ENCODE assay signal across 16 mouse cellular contexts in genomic region chr17:49359212-49359611, GRCm38 (mm10).
A peak's percentile ranks its signal among the peaks of the same experiment; 100 is the strongest.
DNase-seq lines count a peak whose midpoint lies in the region; ATAC-seq and TF ChIP-seq lines count a peak whose summit lies in the region.
"Had no signal": no experiment of that assay in that cellular context is flagged by ENCODE, and none has a peak within 500 bp of the region (broad histone marks: within the 10 kb centered on the region; RNA-seq: fewer than 3 reads in every experiment).

No protein-coding gene starts in this region.

- no peaks in the 10 kb centered on the region for H3K4me1 ChIP-seq in liver, postnatal 0 days (ENCODE audit: insufficient read depth)
- no peaks in the 10 kb centered on the region for H3K4me1 ChIP-seq in liver, embryonic 12.5 days
- H3K4me1 ChIP-seq: embryonic facial prominence, embryonic 15.5 days; heart, embryonic 12.5 days; neural tube, embryonic 12.5 days had no signal

- peak; percentile 44 for TF ChIP-seq CTCF in gastrocnemius, adult 2 months (IDR thresholded peaks at IDR 0.05)
- peak; percentile 43 for TF ChIP-seq CTCF in liver, postnatal 0 days (IDR thresholded peaks at IDR 0.05; ENCODE audit: low read depth)

- no peak for DNase-seq in gastrocnemius, adult 2 months
- DNase-seq in gastrocnemius, adult 8-10 months (ENCODE audit: low spot score in 2 of 2), result no peak
- DNase-seq in liver, postnatal 0 days, result no peak
- peak; percentile 59 for DNase-seq in ES-CJ7 (ENCODE audit: low read depth, low spot score)
- peak; percentile 4 for DNase-seq in naive thymus-derived CD4-positive, alpha-beta T cell, adult 2 months (ENCODE audit: low read depth)
- DNase-seq in thymus, postnatal 25 days, result no peak
- no peak for DNase-seq in heart, adult 9 months (ENCODE audit: low spot score in 2 of 2)
- DNase-seq: adrenal gland, adult 8-10 months; cerebellum, adult 18-20 months; layer of hippocampus, adult 9-11 months; right cerebral cortex, postnatal 25 days had no signal

- H3K27me3 ChIP-seq in liver, postnatal 0 days (ENCODE audit: insufficient read depth, low read length), result no peaks in the 10 kb centered on the region
- no peaks in the 10 kb centered on the region for H3K27me3 ChIP-seq in liver, embryonic 12.5 days (replicated peaks)
- H3K27me3 ChIP-seq: embryonic facial prominence, embryonic 15.5 days; heart, embryonic 12.5 days; neural tube, embryonic 12.5 days had no signal

- no peaks in the 10 kb centered on the region for H3K36me3 ChIP-seq in liver, postnatal 0 days (replicated peaks; ENCODE audit: insufficient read depth, low read length)
- H3K36me3 ChIP-seq in liver, embryonic 12.5 days, result no peaks in the 10 kb centered on the region
- H3K36me3 ChIP-seq: embryonic facial prominence, embryonic 15.5 days; heart, embryonic 12.5 days; neural tube, embryonic 12.5 days had no signal

- intact Hi-C loops in gastrocnemius, adult 2 months (cut with DNase I), result no loop called here

- H3K27ac ChIP-seq in gastrocnemius, adult 2 months, result no peak overlapping the region
- H3K27ac ChIP-seq in liver, postnatal 0 days (ENCODE audit: low read depth), result no peak overlapping the region
- H3K27ac ChIP-seq in liver, embryonic 12.5 days, result no peak overlapping the region
- H3K27ac ChIP-seq: embryonic facial prominence, embryonic 15.5 days; neural tube, embryonic 12.5 days had no signal

- H3K4me2 ChIP-seq in liver, postnatal 0 days (ENCODE audit: low read depth, low read length), result no peak overlapping the region
- no peak overlapping the region for H3K4me2 ChIP-seq in liver, embryonic 12.5 days
- H3K4me2 ChIP-seq: embryonic facial prominence, embryonic 15.5 days; heart, embryonic 12.5 days; neural tube, embryonic 12.5 days had no signal

- no peak overlapping the region for H3K9ac ChIP-seq in liver, postnatal 0 days (replicated peaks)
- no peak overlapping the region for H3K9ac ChIP-seq in liver, embryonic 12.5 days
- H3K9ac ChIP-seq: embryonic facial prominence, embryonic 15.5 days; heart, embryonic 12.5 days; neural tube, embryonic 12.5 days had no signal

- peaks cover 3% of the 10 kb centered on the region; the same call in 1 of the 2 replicates for H3K9me3 ChIP-seq in liver, postnatal 0 days (ENCODE audit: low read length)
- no peaks in the 10 kb centered on the region for H3K9me3 ChIP-seq in liver, embryonic 12.5 days (replicated peaks)
- H3K9me3 ChIP-seq: embryonic facial prominence, embryonic 15.5 days; heart, embryonic 12.5 days; neural tube, embryonic 12.5 days had no signal

- ATAC-seq in liver, postnatal 0 days, result no peak
- ATAC-seq in liver, embryonic 12.5 days, result no peak
- ATAC-seq: inflammation-experienced regulatory T-cells, adult 6 months had no signal

- no peak overlapping the region for H3K4me3 ChIP-seq in gastrocnemius, adult 2 months
- no peak overlapping the region for H3K4me3 ChIP-seq in liver, postnatal 0 days (ENCODE audit: low read depth, low read length)
- H3K4me3 ChIP-seq in liver, embryonic 12.5 days, result no peak overlapping the region
- H3K4me3 ChIP-seq: embryonic facial prominence, embryonic 15.5 days; heart, embryonic 12.5 days; neural tube, embryonic 12.5 days had no signal

- TF ChIP-seq EP300 in liver, postnatal 0 days (IDR thresholded peaks at IDR 0.05; ENCODE audit: low read depth), result no peak

Comparison
In these comparisons a context has a peak if more than half of its experiments do, and no peak if none do; other contexts are left out.
1. DNase-seq: peak in ES-CJ7 (single experiment) and naive thymus-derived CD4-positive, alpha-beta T cell, adult 2 months (single experiment); none in gastrocnemius, adult 2 months (single experiment), gastrocnemius, adult 8-10 months (0 of 2), liver, postnatal 0 days (single experiment), thymus, postnatal 25 days (single experiment) and heart, adult 9 months (0 of 2).